Mouse (Mus musculus) limb, embryonic 12.5 days (tissue): ENCODE measurements at regions not wholly inside any gene's neighbourhood (a gene's known extent, or its start where the extent isn't known, plus 50 kb on each side); places are given as distances from the start of the nearest gene placed in this dataset.

ENCODE experiments used
- ATAC-seq: fragments of 200-750 bp; cut with Nextera tagmentation; 2 replicates; pipeline ENCODE4 v1.8.0; 2017; ENCODE audit warnings: low read depth, moderate TSS enrichment; ENCODE audit not compliant: insufficient number of reproducible peaks, insufficient read depth, low FRiP score, low TSS enrichment
- H3K27ac ChIP-seq: fragments of 300-500 bp; sonication (generic); 2 replicates; pipeline ENCODE4 v1.5.1; 2016; ENCODE audit warnings: mild to moderate bottlenecking, moderate library complexity
- H3K27me3 ChIP-seq: fragments of 300-500 bp; sonication (generic); 2 replicates; pipeline ENCODE4 v1.6.1; 2016; ENCODE audit warnings: mild to moderate bottlenecking, moderate library complexity
- H3K36me3 ChIP-seq: fragments of 300-500 bp; sonication (generic); 2 replicates; pipeline ENCODE4 v1.6.1; 2016; ENCODE audit warnings: mild to moderate bottlenecking, moderate library complexity
- H3K4me1 ChIP-seq: fragments of 300-500 bp; sonication (generic); replicated peaks from 2 replicates; pipeline ENCODE4 v1.6.1; 2016
- H3K4me2 ChIP-seq: fragments of 300-500 bp; sonication (generic); 2 replicates; pipeline ENCODE4 v1.6.1; 2016; ENCODE audit warnings: mild to moderate bottlenecking, moderate library complexity
- H3K4me3 ChIP-seq: fragments of 300-500 bp; sonication (generic); replicated peaks from 2 replicates; pipeline ENCODE4 v1.5.1; 2016; ENCODE audit warnings: mild to moderate bottlenecking
- H3K9ac ChIP-seq: fragments of 300-500 bp; sonication (generic); replicated peaks from 2 replicates; pipeline ENCODE4 v1.6.1; 2016; ENCODE audit warnings: mild to moderate bottlenecking, moderate library complexity
- H3K9me3 ChIP-seq: fragments of 300-500 bp; sonication (generic); 2 replicates; pipeline ENCODE4 v1.6.1; 2016; ENCODE audit warnings: mild to moderate bottlenecking, moderate library complexity
- WGBS: fragments of 180-500 bp; shearing (Covaris S2); methylation state at CpG from one replicate; pipeline ENCODE4 v1.1.7; 2016; 5-methylcytosine and 5-hydroxymethylcytosine counted together

DNA sequence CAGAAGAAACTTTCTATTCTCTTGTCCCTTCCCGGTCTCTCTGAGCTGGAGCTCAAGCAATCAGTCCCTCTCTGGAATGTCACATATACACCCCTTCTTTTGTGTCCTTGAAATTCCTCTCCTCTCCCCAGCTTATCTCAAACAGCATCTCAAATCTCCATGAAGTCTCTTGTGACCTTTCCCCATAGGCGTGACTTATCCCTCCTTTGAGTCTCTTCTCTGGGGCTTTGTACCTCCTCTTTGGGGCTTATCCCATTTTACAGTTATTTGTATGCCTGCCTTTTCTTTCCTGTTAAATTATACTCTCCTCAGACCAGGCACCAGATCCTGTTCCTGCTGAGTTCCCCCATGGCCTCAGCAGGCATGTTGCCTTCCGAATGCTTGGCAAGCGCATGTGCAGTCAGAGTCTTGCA is 152.8 kb downstream of the Pten start:
- H3K9ac ChIP-seq = no peak overlapping the region
- H3K36me3 ChIP-seq = no peaks in the 10 kb centered on the region
- H3K4me3 ChIP-seq = no peak overlapping the region
- no peak overlapping the region for H3K4me2 ChIP-seq
- H3K27ac ChIP-seq = no peak overlapping the region
- 68% methylated on average over 4 of the region's 4 CpGs for WGBS
- no peak for ATAC-seq
- no peaks in the 10 kb centered on the region for H3K9me3 ChIP-seq
- H3K4me1 ChIP-seq = peaks cover 13% of the 10 kb centered on the region; the same call in 1 of the 2 replicates
- H3K27me3 ChIP-seq = no peaks in the 10 kb centered on the region

DNA sequence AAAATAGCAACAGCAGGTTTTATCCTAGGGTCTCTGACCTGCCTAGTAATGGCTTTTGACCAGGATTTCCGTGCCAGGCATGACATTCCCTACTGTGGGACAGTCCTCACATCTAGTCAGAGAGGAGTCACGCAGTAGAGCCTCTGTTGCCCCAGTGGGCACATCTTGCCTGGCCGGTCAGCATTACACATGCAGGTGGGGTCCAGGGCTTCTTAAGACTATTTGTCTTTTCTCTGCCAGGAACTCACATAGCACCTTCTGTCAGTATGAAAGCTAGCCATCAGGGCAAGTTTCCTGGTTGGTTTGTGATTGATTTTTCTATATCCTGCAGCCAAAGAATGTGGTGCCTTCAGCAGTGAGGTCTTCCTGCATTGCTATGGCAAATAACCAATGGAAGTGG is 155.0 kb downstream of the Pten start:
- WGBS = 87% methylated on average over 3 of the region's 3 CpGs
- Histone ChIP-seq H3K9me3 (no peaks in the 10 kb centered on the region), H3K27me3 (no peaks in the 10 kb centered on the region), H3K36me3 (no peaks in the 10 kb centered on the region), H3K4me3 (no peak overlapping the region), H3K4me2 (no peak overlapping the region), H3K4me1 (no peaks in the 10 kb centered on the region), H3K27ac (no peak overlapping the region), H3K9ac (no peak overlapping the region)
- ATAC-seq = no peak

GRCm38 (mm10) chr19:32916507-32917280 is 159.4 kb downstream of the Pten start:
- Histone ChIP-seq H3K9ac (no peak overlapping the region), H3K27ac (no peak overlapping the region), H3K36me3 (no peaks in the 10 kb centered on the region), H3K4me1 (no peaks in the 10 kb centered on the region), H3K4me2 (no peak overlapping the region), H3K27me3 (no peaks in the 10 kb centered on the region), H3K9me3 (no peaks in the 10 kb centered on the region), H3K4me3 (no peak overlapping the region)
- ATAC-seq = no peak
- WGBS = 88% methylated on average over 8 of the region's 8 CpGs

- Histone ChIP-seq H3K9me3 (no peaks in the 10 kb centered on the region), H3K4me3 (no peak overlapping the region), H3K27me3 (no peaks in the 10 kb centered on the region), H3K36me3 (no peaks in the 10 kb centered on the region), H3K27ac (no peak overlapping the region), H3K4me1 (no peaks in the 10 kb centered on the region; the same call in 1 of the 2 replicates), H3K4me2 (no peak overlapping the region), H3K9ac (no peak overlapping the region)
- 80% methylated on average over 3 of the region's 3 CpGs for WGBS
- ATAC-seq = no peak
Measured at GRCm38 (mm10) chr19:32921021-32921420, 163.7 kb downstream of the Pten start.

- ATAC-seq = no peak
- no peak overlapping the region for H3K4me3 ChIP-seq
- H3K27ac ChIP-seq = no peak overlapping the region
- no peak overlapping the region for H3K4me2 ChIP-seq
- WGBS = 92% methylated on average over 3 of the region's 3 CpGs
- no peak overlapping the region for H3K9ac ChIP-seq
- H3K9me3 ChIP-seq = no peaks in the 10 kb centered on the region
- peaks cover 3% of the 10 kb centered on the region; the same call in 1 of the 2 replicates for H3K4me1 ChIP-seq
- H3K36me3 ChIP-seq = no peaks in the 10 kb centered on the region
- H3K27me3 ChIP-seq = no peaks in the 10 kb centered on the region
Measured at GRCm38 (mm10) chr19:32923911-32924310, 166.6 kb downstream of the Pten start.

- Histone ChIP-seq H3K36me3 (no peaks in the 10 kb centered on the region), H3K4me1 (peaks cover 3% of the 10 kb centered on the region; the same call in 1 of the 2 replicates), H3K9me3 (no peaks in the 10 kb centered on the region), H3K4me2 (no peak overlapping the region), H3K27me3 (no peaks in the 10 kb centered on the region), H3K27ac (no peak overlapping the region), H3K9ac (no peak overlapping the region), H3K4me3 (no peak overlapping the region)
- 56% methylated on average over 6 of the region's 6 CpGs for WGBS
- ATAC-seq = 0 out of 2 replicates have a peak, but pooled peaks have one; percentile 37
Measured at GRCm38 (mm10) chr19:32925628-32926505, 168.6 kb downstream of the Pten start.

- WGBS = 80% methylated on average over 4 of the region's 4 CpGs
Measured at GRCm38 (mm10) chr19:32926571-32926970, 169.3 kb downstream of the Pten start.

GRCm38 (mm10) chr19:32933676-32934075 is 176.4 kb downstream of the Pten start:
- Histone ChIP-seq H3K27ac (no peak overlapping the region), H3K9me3 (no peaks in the 10 kb centered on the region), H3K4me2 (no peak overlapping the region), H3K36me3 (no peaks in the 10 kb centered on the region), H3K4me1 (no peaks in the 10 kb centered on the region), H3K27me3 (no peaks in the 10 kb centered on the region), H3K4me3 (no peak overlapping the region), H3K9ac (no peak overlapping the region)
- 90% methylated on average over 5 of the region's 5 CpGs for WGBS
- ATAC-seq = no peak

More at GRCm38 (mm10) chr19:32926571-32926970, 169.3 kb downstream of the Pten start:
- Histone ChIP-seq H3K4me3 (no peak overlapping the region), H3K27ac (no peak overlapping the region), H3K4me1 (peaks cover 3% of the 10 kb centered on the region; the same call in 1 of the 2 replicates), H3K27me3 (no peaks in the 10 kb centered on the region), H3K9me3 (no peaks in the 10 kb centered on the region), H3K4me2 (no peak overlapping the region), H3K36me3 (no peaks in the 10 kb centered on the region), H3K9ac (no peak overlapping the region)
- no peak for ATAC-seq

DNA sequence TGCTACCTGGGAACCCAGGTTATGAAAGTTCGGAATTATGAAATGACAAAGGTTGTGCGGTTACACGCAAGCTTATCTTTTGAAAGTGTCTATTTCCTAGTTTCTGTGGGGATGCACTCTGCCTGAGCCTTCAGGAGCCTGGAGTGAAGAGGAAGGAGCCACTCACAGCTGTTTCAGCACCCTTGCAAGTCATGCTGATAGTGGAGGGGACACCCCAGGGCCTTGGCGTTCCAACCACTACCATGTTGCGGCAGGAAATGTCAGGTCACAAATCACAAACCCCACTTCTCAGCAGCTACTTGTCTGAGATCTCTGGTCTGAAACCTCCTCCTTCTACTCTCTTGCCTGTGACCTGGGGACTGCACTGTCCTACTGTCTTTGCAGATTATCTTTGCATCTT is 178.3 kb downstream of the Pten start:
- H3K9ac ChIP-seq = no peak overlapping the region
- H3K4me2 ChIP-seq = no peak overlapping the region
- ATAC-seq = no peak
- no peak overlapping the region for H3K27ac ChIP-seq
- 90% methylated on average over 5 of the region's 5 CpGs for WGBS
- no peaks in the 10 kb centered on the region for H3K9me3 ChIP-seq
- H3K27me3 ChIP-seq = no peaks in the 10 kb centered on the region
- H3K36me3 ChIP-seq = no peaks in the 10 kb centered on the region
- no peaks in the 10 kb centered on the region for H3K4me1 ChIP-seq
- no peak overlapping the region for H3K4me3 ChIP-seq

GRCm38 (mm10) chr19:32937591-32937990 is 180.3 kb downstream of the Pten start:
- H3K27ac ChIP-seq = no peak overlapping the region
- H3K9me3 ChIP-seq = no peaks in the 10 kb centered on the region
- H3K4me3 ChIP-seq = no peak overlapping the region
- H3K36me3 ChIP-seq = no peaks in the 10 kb centered on the region
- ATAC-seq = no peak
- H3K9ac ChIP-seq = no peak overlapping the region
- no peaks in the 10 kb centered on the region for H3K27me3 ChIP-seq
- WGBS = 44% methylated on average over 6 of the region's 6 CpGs
- H3K4me1 ChIP-seq = no peaks in the 10 kb centered on the region
- H3K4me2 ChIP-seq = no peak overlapping the region

- no peaks in the 10 kb centered on the region for H3K4me1 ChIP-seq
- H3K4me3 ChIP-seq = no peak overlapping the region
- H3K9ac ChIP-seq = no peak overlapping the region
- WGBS = 81% methylated on average over 5 of the region's 5 CpGs
- H3K27ac ChIP-seq = no peak overlapping the region
- H3K36me3 ChIP-seq = no peaks in the 10 kb centered on the region
- no peaks in the 10 kb centered on the region for H3K27me3 ChIP-seq
- no peaks in the 10 kb centered on the region for H3K9me3 ChIP-seq
- no peak overlapping the region for H3K4me2 ChIP-seq
- ATAC-seq = no peak
Measured at GRCm38 (mm10) chr19:32939692-32940091, 182.4 kb downstream of the Pten start.
